Mouse (Mus musculus): ENCODE results near the gene Gnat2. TPM values are rescaled to one million over a fixed set of nuclear protein-coding genes. Genes with fewer than 3 reads are reported as not detected.

Gene Gnat2
- 0.10 and 0.20 TPM in 2 replicates for polyA plus RNA-seq (2012; rRNA removed)

GRCm38 (mm10) chr3:108092536-108093115 lies at the start of gene Gnat2:
TSS of gene Gnat2 (plus strand) at chr3:108092789.

DNA sequence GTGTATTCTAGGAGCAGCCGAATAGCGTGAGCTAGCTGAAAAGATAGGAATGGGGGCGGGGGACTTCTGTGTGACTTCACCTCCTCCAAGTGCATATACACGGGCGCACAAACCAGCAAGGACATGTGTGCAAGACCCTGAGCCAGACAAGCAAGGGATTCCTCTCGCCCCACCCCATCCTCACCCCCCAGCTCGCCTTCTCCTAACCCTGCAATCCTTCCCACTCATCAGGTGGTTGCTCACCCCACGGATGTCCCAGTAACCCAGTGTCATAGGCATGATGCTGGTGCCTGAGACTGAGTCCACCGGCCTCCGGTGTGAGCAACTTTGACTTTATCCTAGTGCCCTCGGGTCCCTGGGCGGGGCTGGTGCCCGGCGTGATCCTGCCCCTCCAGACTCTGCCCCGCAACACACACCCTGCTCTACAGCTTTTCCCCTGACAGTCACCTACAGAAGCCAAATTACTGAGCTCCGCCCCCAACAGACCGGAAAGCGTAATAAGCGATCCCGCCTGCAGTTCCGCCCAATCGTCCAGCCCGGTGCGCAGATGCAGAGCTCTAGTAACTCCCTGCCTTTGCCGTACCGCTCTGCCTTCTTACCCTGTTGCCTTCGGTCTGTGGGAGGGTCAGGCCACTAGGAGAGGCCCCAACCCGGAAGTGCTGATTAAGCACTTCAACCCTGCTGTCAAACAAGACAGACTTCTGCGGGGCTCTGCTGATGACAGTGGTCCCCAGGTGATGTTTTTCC lies 48.0 kb upstream of the Gnat2 start, which contains the start of gene Gstm4:
TSS of gene Gstm4 (minus strand) at position 501 of the 747 bp plus-strand sequence.

GRCm38 (mm10) chr3:108086470-108086979 lies 6.1 kb upstream of the Gnat2 start, which contains the start of gene Ampd2:
TSS of gene Ampd2 (minus strand) at chr3:108086651.

GRCm38 (mm10) chr3:108145534-108146445 lies 53.2 kb downstream of the Gnat2 start, which contains the start of gene Gnai3:
TSS of gene Gnai3 (minus strand) at chr3:108146146.

Other genes starting within 250 kb of the Gnat2 start
- 0.03 TPM in 1 of 2 replicates, not detected in the other for gene Eps8l3, start 215.6 kb upstream of the Gnat2 start, polyA plus RNA-seq (2012; rRNA removed)
- gene Gstm5, start 197.0 kb upstream of the Gnat2 start, polyA plus RNA-seq (2012; rRNA removed): 158 and 185 TPM in 2 replicates
- gene Gstm7, start 161.0 kb upstream of the Gnat2 start, polyA plus RNA-seq (2012; rRNA removed): 40.9 and 45.0 TPM in 2 replicates
- 10.0 and 10.6 TPM in 2 replicates for gene Gstm6, start 149.0 kb upstream of the Gnat2 start, polyA plus RNA-seq (2012; rRNA removed)
- gene Gstm3, start 123.5 kb upstream of the Gnat2 start, polyA plus RNA-seq (2012; rRNA removed): not detected in 2 replicates
- 6.8 and 8.2 TPM in 2 replicates for gene Gstm2, start 106.3 kb upstream of the Gnat2 start, polyA plus RNA-seq (2012; rRNA removed)
- gene Gstm1, start 74.8 kb upstream of the Gnat2 start, polyA plus RNA-seq (2012; rRNA removed): 86.3 and 90.3 TPM in 2 replicates
- gene Gstm4, start 47.9 kb upstream of the Gnat2 start, polyA plus RNA-seq (2012; rRNA removed): 17.0 and 18.1 TPM in 2 replicates
- gene Ampd2, start 6.1 kb upstream of the Gnat2 start, polyA plus RNA-seq (2012; rRNA removed): 90.2 and 99.8 TPM in 2 replicates
- gene Gnai3, start 53.4 kb downstream of the Gnat2 start, polyA plus RNA-seq (2012; rRNA removed): 79.9 and 83.6 TPM in 2 replicates
- gene Gpr61, start 62.1 kb downstream of the Gnat2 start, polyA plus RNA-seq (2012; rRNA removed): 5.2 TPM in 2 replicates
- 19.0 and 19.8 TPM in 2 replicates for gene Amigo1, start 93.5 kb downstream of the Gnat2 start, polyA plus RNA-seq (2012; rRNA removed)
- 6.6 and 6.9 TPM in 2 replicates for gene Cyb561d1, start 108.4 kb downstream of the Gnat2 start, polyA plus RNA-seq (2012; rRNA removed)
- gene Atxn7l2, start 118.1 kb downstream of the Gnat2 start, polyA plus RNA-seq (2012; rRNA removed): 36.4 and 37.2 TPM in 2 replicates
- 1.0 and 2.5 TPM in 2 replicates for gene Sypl2, start 133.9 kb downstream of the Gnat2 start, polyA plus RNA-seq (2012; rRNA removed)
- 166 and 175 TPM in 2 replicates for gene Psma5, start 164.1 kb downstream of the Gnat2 start, polyA plus RNA-seq (2012; rRNA removed)
- 61.8 and 62.0 TPM in 2 replicates for gene Sort1, start 191.3 kb downstream of the Gnat2 start, polyA plus RNA-seq (2012; rRNA removed)

Measured in central nervous system, embryonic 18 days (tissue).